Mouse (Mus musculus) heart, embryonic 11.5 days (tissue): ENCODE data around the gene Tmem69. TPM values are rescaled to one million over a fixed set of nuclear protein-coding genes. Genes with fewer than 3 reads are reported as not detected.
A peak's percentile ranks its signal among the peaks of the same experiment; 100 is the strongest.

Experiments
- ATAC-seq: fragments of 200-750 bp; cut with Nextera tagmentation; replicated peaks from 2 replicates; pipeline ENCODE4 v1.8.0; 2017; ENCODE audit warnings: moderate library complexity; ENCODE audit not compliant: insufficient number of reproducible peaks, low FRiP score, low TSS enrichment
- H3K27ac ChIP-seq: fragments of 300-500 bp; sonication (generic); 2 replicates; pipeline ENCODE4 v1.5.1; 2014; ENCODE audit warnings: mild to moderate bottlenecking, low read depth, low read length
- H3K27me3 ChIP-seq: fragments of 300-500 bp; sonication (generic); 2 replicates; pipeline ENCODE4 v1.6.1; 2014; ENCODE audit warnings: mild to moderate bottlenecking, low read length, mixed read lengths; ENCODE audit not compliant: control insufficient read depth, insufficient read depth
- H3K36me3 ChIP-seq: fragments of 300-500 bp; sonication (generic); 2 replicates; pipeline ENCODE4 v1.6.1; 2014; ENCODE audit warnings: mild to moderate bottlenecking, low read length, moderate library complexity, mixed read lengths; ENCODE audit not compliant: control insufficient read depth, insufficient read depth
- H3K4me1 ChIP-seq: fragments of 300-500 bp; sonication (generic); 2 replicates; pipeline ENCODE4 v1.6.1; 2014; ENCODE audit warnings: low read length; ENCODE audit not compliant: control insufficient read depth, insufficient read depth
- H3K4me2 ChIP-seq: fragments of 300-500 bp; sonication (generic); 2 replicates; pipeline ENCODE4 v1.6.1; 2014; ENCODE audit warnings: mild to moderate bottlenecking, moderate library complexity
- H3K4me3 ChIP-seq: fragments of 300-500 bp; sonication (generic); 2 replicates; pipeline ENCODE4 v1.5.1; 2014; ENCODE audit warnings: low read depth, low read length
- H3K9ac ChIP-seq: fragments of 300-500 bp; sonication (generic); 2 replicates; pipeline ENCODE4 v1.6.1; 2014; ENCODE audit warnings: mild to moderate bottlenecking, low read depth, low read length, moderate library complexity
- H3K9me3 ChIP-seq: fragments of 300-500 bp; sonication (generic); replicated peaks from 2 replicates; pipeline ENCODE4 v1.6.1; 2016; ENCODE audit warnings: low read length; ENCODE audit not compliant: control insufficient read depth
- WGBS: fragments of 180-500 bp; shearing (Covaris S2); extraction: QIAGEN DNeasy Blood & Tissue Kit; methylation state at CpG from one replicate; pipeline ENCODE4 v1.1.7; 2014; ENCODE audit not compliant: insufficient replicate concordance; 5-methylcytosine and 5-hydroxymethylcytosine counted together
- polyA plus RNA-seq: library from polyadenylated mRNA; unstranded; fragments of >200 nt; fragmentation: Nextera tagmentation; extraction: Ambion mirVana; gene quantifications from 2 replicates; pipeline ENCODE4 v1.2.1, GENCODE M21; 2014

The Tmem69 gene
- 26.4 and 33.3 TPM in 2 replicates for polyA plus RNA-seq

- H3K4me2 ChIP-seq: peak within 1 kb of the TSS; percentile 90
- no peak for ATAC-seq
- WGBS: 3% methylated on average over 23 of the region's 23 CpGs
Observed at GRCm38 (mm10) chr4:116555413-116556300, at the start of gene Tmem69. TSS of gene Tmem69 (minus strand) at chr4:116555936.

GRCm38 (mm10) chr4:116596978-116597881 lies 41.5 kb upstream of the Tmem69 start:
- H3K4me2 ChIP-seq: peak overlapping the region; percentile 95
- ATAC-seq: peak; percentile 88
- WGBS: 1% methylated on average over 50 of the region's 50 CpGs
- peak overlapping the region; percentile 81 for H3K9ac ChIP-seq
- no peaks in the 10 kb centered on the region for H3K27me3 ChIP-seq
- H3K9me3 ChIP-seq: no peaks in the 10 kb centered on the region
- peaks cover 12% of the 10 kb centered on the region for H3K4me1 ChIP-seq
- peak overlapping the region; percentile 79 for H3K27ac ChIP-seq
- H3K4me3 ChIP-seq: peak overlapping the region; percentile 77
- peaks cover 19% of the 10 kb centered on the region for H3K36me3 ChIP-seq

More at GRCm38 (mm10) chr4:116555413-116556300, at the start of gene Tmem69:
- Histone ChIP-seq H3K27me3 (no peaks in the 10 kb centered on the region), H3K4me3 (peak within 1 kb of the TSS; percentile 70), H3K9me3 (no peaks in the 10 kb centered on the region), H3K36me3 (0 out of 2 replicates have a peak, but pooled peaks cover 2% of the 10 kb centered on the region), H3K9ac (peak within 1 kb of the TSS; percentile 83), H3K27ac (peak within 1 kb of the TSS; percentile 91), H3K4me1 (peaks cover 6% of the 10 kb centered on the region)

GRCm38 (mm10) chr4:116596379-116596778 lies 40.6 kb upstream of the Tmem69 start, which contains the start of gene Ccdc17:
TSS of gene Ccdc17 (plus strand) at chr4:116596654.
- Histone ChIP-seq H3K36me3 (peaks cover 21% of the 10 kb centered on the region), H3K27me3 (no peaks in the 10 kb centered on the region)

GRCm38 (mm10) chr4:116595793-116596192 lies 40.1 kb upstream of the Tmem69 start:
- peaks cover 12% of the 10 kb centered on the region for H3K4me1 ChIP-seq
- H3K27ac ChIP-seq: no peak overlapping the region

More at GRCm38 (mm10) chr4:116596379-116596778, 40.6 kb upstream of the Tmem69 start, which contains the start of gene Ccdc17:
- no peaks in the 10 kb centered on the region for H3K9me3 ChIP-seq
- H3K4me3 ChIP-seq: peak within 1 kb of the TSS; percentile 77
- peaks cover 12% of the 10 kb centered on the region for H3K4me1 ChIP-seq
- ATAC-seq: no peak
- peak within 1 kb of the TSS; percentile 95 for H3K4me2 ChIP-seq
- peak within 1 kb of the TSS; percentile 81 for H3K9ac ChIP-seq
- 29% methylated on average over 5 of the region's 5 CpGs for WGBS
- H3K27ac ChIP-seq: peak within 1 kb of the TSS; percentile 79

GRCm38 (mm10) chr4:116558151-116558882 lies 2.6 kb upstream of the Tmem69 start:
- ATAC-seq: no peak
- Histone ChIP-seq H3K9ac (peak overlapping the region; percentile 83), H3K4me1 (peaks cover 6% of the 10 kb centered on the region), H3K9me3 (no peaks in the 10 kb centered on the region), H3K36me3 (no peaks in the 10 kb centered on the region), H3K27me3 (no peaks in the 10 kb centered on the region), H3K4me2 (peak overlapping the region; percentile 90), H3K27ac (peak overlapping the region; percentile 91), H3K4me3 (peak overlapping the region; percentile 70)
- 2% methylated on average over 15 of the region's 15 CpGs for WGBS

More at GRCm38 (mm10) chr4:116595793-116596192, 40.1 kb upstream of the Tmem69 start:
- Histone ChIP-seq H3K4me3 (no peak overlapping the region), H3K36me3 (peaks cover 20% of the 10 kb centered on the region), H3K27me3 (no peaks in the 10 kb centered on the region), H3K9me3 (no peaks in the 10 kb centered on the region), H3K4me2 (no peak overlapping the region), H3K9ac (no peak overlapping the region)
- no peak for ATAC-seq
- WGBS: 78% methylated on average over 8 of the region's 8 CpGs

- peak within 1 kb of the TSS; percentile 90 for H3K4me2 ChIP-seq
- H3K36me3 ChIP-seq: 0 out of 2 replicates have a peak, but pooled peaks cover under 1% of the 10 kb centered on the region
- peak within 1 kb of the TSS; percentile 70 for H3K4me3 ChIP-seq
- H3K4me1 ChIP-seq: peaks cover 6% of the 10 kb centered on the region
- H3K27ac ChIP-seq: peak within 1 kb of the TSS; percentile 91
- peak; percentile 95 for ATAC-seq
- no peaks in the 10 kb centered on the region for H3K9me3 ChIP-seq
- no peaks in the 10 kb centered on the region for H3K27me3 ChIP-seq
- under 1% methylated on average over 77 of the region's 78 CpGs for WGBS
- peak within 1 kb of the TSS; percentile 83 for H3K9ac ChIP-seq
Observed at GRCm38 (mm10) chr4:116557306-116558121, 1.8 kb upstream of the Tmem69 start, which contains the start of gene Gpbp1l1. TSS of gene Gpbp1l1 (plus strand) at chr4:116557658.

- H3K27me3 ChIP-seq: no peaks in the 10 kb centered on the region
- peak; percentile 93 for ATAC-seq
- under 1% methylated on average over 28 of the region's 28 CpGs for WGBS
- H3K36me3 ChIP-seq: 0 out of 2 replicates have a peak, but pooled peaks cover 2% of the 10 kb centered on the region
- H3K9me3 ChIP-seq: no peaks in the 10 kb centered on the region
- peak overlapping the region; percentile 91 for H3K27ac ChIP-seq
- peak overlapping the region; percentile 83 for H3K9ac ChIP-seq
- peak overlapping the region; percentile 90 for H3K4me2 ChIP-seq
- peaks cover 6% of the 10 kb centered on the region for H3K4me1 ChIP-seq
- H3K4me3 ChIP-seq: peak overlapping the region; percentile 70
Observed at GRCm38 (mm10) chr4:116556561-116557305, 997 bp upstream of the Tmem69 start.
